Mouse (Mus musculus) layer of hippocampus, adult 18-20 months (tissue): Measurements from ENCODE around the gene Dok5. TPM values are rescaled to one million over a fixed set of nuclear protein-coding genes. Genes with fewer than 3 reads are reported as not detected.

Source experiments
- DNase-seq, 2 experiments: peaks; one replicate each; pipeline ENCODE4 v3.0.0; 2022; ENCODE audit warnings: low spot score in 2 of 2
- total RNA-seq, 2 experiments: library from RNA; stranded (reverse); gene quantifications; 2 replicates each; pipeline ENCODE4 v1.2.3; 2021

Dok5 gene
- total RNA-seq, 2 experiments from 2014 or later: 13.2 to 15.4 TPM

- no peak for DNase-seq
Observed at GRCm38 (mm10) chr2:170734446-170734845, 2.8 kb downstream of the Dok5 start.

- DNase-seq: peak in 1 of 2 experiments; percentile 57
Observed at GRCm38 (mm10) chr2:170738446-170738845, 6.8 kb downstream of the Dok5 start.

GRCm38 (mm10) chr2:170738891-170739290 is 7.3 kb downstream of the Dok5 start:
- DNase-seq: no peak

GRCm38 (mm10) chr2:170739713-170740365 is 8.2 kb downstream of the Dok5 start:
- no peak for DNase-seq

- DNase-seq: no peak
Observed at GRCm38 (mm10) chr2:170743521-170743920, 11.9 kb downstream of the Dok5 start.

- no peak for DNase-seq
Observed at GRCm38 (mm10) chr2:170748901-170749300, 17.3 kb downstream of the Dok5 start.

- no peak for DNase-seq
Observed at GRCm38 (mm10) chr2:170752191-170752850, 20.7 kb downstream of the Dok5 start.

GRCm38 (mm10) chr2:170755817-170756216 is 24.2 kb downstream of the Dok5 start:
- no peak for DNase-seq

GRCm38 (mm10) chr2:170756667-170757066 is 25.1 kb downstream of the Dok5 start:
- DNase-seq: no peak

- DNase-seq: no peak
Observed at GRCm38 (mm10) chr2:170757228-170757875, 25.7 kb downstream of the Dok5 start.

GRCm38 (mm10) chr2:170758201-170758600 is 26.6 kb downstream of the Dok5 start:
- DNase-seq: no peak

GRCm38 (mm10) chr2:170764704-170765103 is 33.1 kb downstream of the Dok5 start:
- no peak for DNase-seq

- DNase-seq: peak; percentile 34 to 73
Observed at GRCm38 (mm10) chr2:170767243-170767642, 35.6 kb downstream of the Dok5 start.

- no peak for DNase-seq
Observed at GRCm38 (mm10) chr2:170768699-170769098, 37.1 kb downstream of the Dok5 start.

- DNase-seq: no peak
Observed at GRCm38 (mm10) chr2:170771555-170771954, 39.9 kb downstream of the Dok5 start.

GRCm38 (mm10) chr2:170772126-170772884 is 40.7 kb downstream of the Dok5 start:
- DNase-seq: no peak

- DNase-seq: no peak
Observed at GRCm38 (mm10) chr2:170772885-170773270, 41.3 kb downstream of the Dok5 start.

GRCm38 (mm10) chr2:170775577-170775976 is 44.0 kb downstream of the Dok5 start:
- DNase-seq: no peak

- DNase-seq: no peak
Observed at GRCm38 (mm10) chr2:170776107-170776506, 44.5 kb downstream of the Dok5 start.

- DNase-seq: no peak
Observed at GRCm38 (mm10) chr2:170777572-170777971, 46.0 kb downstream of the Dok5 start.

- DNase-seq: no peak
Observed at GRCm38 (mm10) chr2:170780010-170780750, 48.6 kb downstream of the Dok5 start.
